Mouse (Mus musculus): ENCODE measurements around the gene Pfn1.

Gene Pfn1

GRCm38 (mm10) chr11:70654923-70655570, 603 bp upstream of the Pfn1 start:
- DNase-seq (ENCODE audit: low read depth): no peak

- DNase-seq (ENCODE audit: low read depth): no peak
These were observed 873 bp downstream of the Pfn1 start for GRCm38 (mm10) chr11:70653345-70654197.

DNA sequence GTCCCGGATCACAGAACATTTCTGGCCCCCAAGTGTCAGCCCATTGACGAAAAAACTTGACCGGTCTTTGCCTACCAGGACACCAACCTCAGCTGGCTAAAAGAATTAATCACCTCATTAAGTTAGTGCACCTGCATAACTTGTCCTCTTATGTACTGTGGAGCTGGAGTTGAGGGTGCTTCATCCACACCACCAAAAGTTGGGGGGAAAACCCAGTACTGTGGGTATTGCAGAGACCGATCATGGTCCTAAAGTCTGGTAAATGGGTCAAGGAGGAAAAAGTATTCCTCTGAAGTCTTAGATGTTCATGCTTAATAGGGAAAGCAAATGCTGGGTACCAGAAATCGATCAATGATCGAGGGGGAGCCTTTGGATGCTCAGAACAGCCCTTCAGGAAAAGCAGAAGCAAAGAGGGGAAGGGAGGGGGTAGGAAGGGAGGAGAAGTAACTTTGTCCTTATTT, 1.5 kb downstream of the Pfn1 start:
- DNase-seq (ENCODE audit: low read depth): no peak

- no peak for DNase-seq (ENCODE audit: low read depth)
These were observed 2.2 kb downstream of the Pfn1 start for GRCm38 (mm10) chr11:70652029-70652883.

- no peak for DNase-seq (ENCODE audit: low read depth)
These were observed 3.1 kb downstream of the Pfn1 start for GRCm38 (mm10) chr11:70651391-70651790.

GRCm38 (mm10) chr11:70650322-70651175, 3.9 kb downstream of the Pfn1 start:
- DNase-seq (ENCODE audit: low read depth): no peak

GRCm38 (mm10) chr11:70649185-70649734, 5.2 kb downstream of the Pfn1 start:
- DNase-seq (ENCODE audit: low read depth): no peak

GRCm38 (mm10) chr11:70648512-70648911, 5.9 kb downstream of the Pfn1 start:
- no peak for DNase-seq (ENCODE audit: low read depth)

DNA sequence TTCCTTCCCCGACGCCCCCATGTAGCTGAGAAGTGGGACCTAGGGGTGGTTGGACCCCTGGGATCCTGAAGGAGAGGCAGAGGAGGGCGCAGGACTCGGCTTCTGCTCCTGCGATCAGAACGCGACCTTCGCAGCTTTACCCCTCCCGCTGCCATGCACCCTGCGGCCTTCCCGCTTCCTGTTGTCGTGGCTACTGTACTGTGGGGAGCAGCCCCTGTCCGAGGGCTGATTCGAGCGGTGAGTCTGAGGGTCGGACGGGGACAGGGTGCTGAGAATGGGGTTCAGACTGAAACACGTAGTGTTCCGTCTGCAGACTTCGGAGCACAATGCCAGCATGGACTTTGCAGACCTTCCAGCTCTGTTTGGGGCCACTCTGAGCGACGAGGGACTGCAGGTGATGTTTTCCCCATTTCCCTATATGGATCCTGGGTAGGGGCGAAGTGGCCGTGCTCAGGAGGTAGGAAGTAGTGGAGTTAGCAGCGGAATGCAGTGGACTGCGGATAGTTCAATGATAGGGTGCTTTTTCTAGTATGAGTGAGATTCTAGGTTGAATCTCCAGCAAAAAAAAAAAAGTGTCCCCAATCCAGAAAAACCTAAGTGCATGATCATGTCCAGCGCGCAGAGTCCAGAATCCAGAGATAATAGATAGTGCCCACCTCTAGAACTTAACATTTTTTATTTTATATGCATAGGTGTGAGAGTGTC, 6.6 kb downstream of the Pfn1 start:
- no peak for DNase-seq (ENCODE audit: low read depth)

- peak; percentile 98 for DNase-seq (ENCODE audit: low read depth)
These were observed 7.5 kb downstream of the Pfn1 start, which contains the start of the genes Rnf167 and Slc25a11 for GRCm38 (mm10) chr11:70646691-70647650. Rnf167 (plus strand) TSS chr11:70647235. Slc25a11 (minus strand) TSS chr11:70647479.

GRCm38 (mm10) chr11:70646259-70646555, 8.2 kb downstream of the Pfn1 start:
- DNase-seq (ENCODE audit: low read depth): no peak

- no peak for DNase-seq (ENCODE audit: low read depth)
These were observed 8.8 kb downstream of the Pfn1 start for GRCm38 (mm10) chr11:70645461-70646258.

GRCm38 (mm10) chr11:70644564-70645103, 9.8 kb downstream of the Pfn1 start:
- no peak for DNase-seq (ENCODE audit: low read depth)

GRCm38 (mm10) chr11:70643051-70643450, 11.4 kb downstream of the Pfn1 start:
- DNase-seq (ENCODE audit: low read depth): no peak

DNA sequence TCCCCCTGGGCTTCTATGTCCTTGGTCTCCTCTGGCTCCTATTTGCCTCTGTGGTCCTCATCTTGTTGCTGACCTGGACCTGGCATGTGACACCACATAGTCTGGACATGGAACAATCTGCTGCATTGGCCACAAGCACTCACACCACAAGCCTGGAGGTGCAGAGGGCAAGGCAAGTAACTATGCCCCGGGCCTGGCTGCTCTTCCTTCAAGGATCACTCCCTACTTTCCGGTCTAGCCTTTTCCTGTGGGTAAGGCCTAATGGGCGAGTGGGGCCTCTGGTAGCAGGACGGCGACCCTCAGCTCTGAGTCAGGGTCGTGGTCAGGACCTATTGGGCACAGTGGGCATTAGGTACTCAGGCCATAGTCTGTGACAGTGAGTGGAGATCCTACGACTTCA, 13.2 kb downstream of the Pfn1 start:
- DNase-seq (ENCODE audit: low read depth): no peak

DNA sequence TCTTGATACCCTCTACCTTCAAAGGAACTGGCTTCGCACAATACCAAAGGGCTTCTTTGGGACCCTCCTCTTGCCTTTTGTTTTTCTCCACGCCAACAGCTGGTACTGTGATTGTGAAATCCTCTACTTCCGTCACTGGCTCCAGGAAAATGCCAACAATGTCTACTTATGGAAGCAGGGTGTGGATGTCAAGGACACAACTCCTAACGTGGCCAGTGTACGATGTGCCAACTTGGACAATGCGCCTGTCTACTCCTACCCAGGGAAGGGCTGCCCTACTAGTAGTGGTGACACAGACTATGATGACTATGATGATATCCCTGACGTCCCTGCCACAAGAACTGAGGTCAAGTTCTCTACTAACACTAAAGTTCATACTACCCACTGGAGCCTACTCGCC, 14.5 kb downstream of the Pfn1 start:
- DNase-seq (ENCODE audit: low read depth): no peak

- no peak for DNase-seq (ENCODE audit: low read depth)
These were observed 15.6 kb downstream of the Pfn1 start, which contains the start of gene Gp1ba for GRCm38 (mm10) chr11:70638714-70639278. Gp1ba (plus strand) TSS chr11:70639122.

GRCm38 (mm10) chr11:70638293-70638692, 16.2 kb downstream of the Pfn1 start:
- DNase-seq (ENCODE audit: low read depth): no peak

Data from c-Kit-positive CD71-negative TER-119-negative erythroid progenitor cells, embryonic 14.5 days (primary cell).